Mouse (Mus musculus) neural tube, embryonic 13.5 days (tissue): ENCODE measurements at regions not wholly inside any gene's neighbourhood (a gene's known extent, or its start where the extent isn't known, plus 50 kb on each side); places are given as distances from the start of the nearest gene placed in this dataset.

Experiments
- ATAC-seq: fragments of 200-750 bp; cut with Nextera tagmentation; 2 replicates; pipeline ENCODE4 v1.8.0; 2017; ENCODE audit warnings: low read depth, mild to moderate bottlenecking, moderate TSS enrichment, moderate library complexity
- H3K27ac ChIP-seq: fragments of 300-500 bp; sonication (generic); replicated peaks from 2 replicates; pipeline ENCODE4 v1.5.1; 2015; ENCODE audit warnings: moderate library complexity, mild to moderate bottlenecking, inconsistent platforms
- H3K27me3 ChIP-seq: fragments of 300-500 bp; sonication (generic); 2 replicates; pipeline ENCODE4 v1.6.1; 2015; ENCODE audit warnings: mild to moderate bottlenecking, inconsistent platforms
- H3K36me3 ChIP-seq: fragments of 300-500 bp; sonication (generic); 2 replicates; pipeline ENCODE4 v1.6.1; 2015; ENCODE audit warnings: mild to moderate bottlenecking, inconsistent platforms
- H3K4me1 ChIP-seq: fragments of 300-500 bp; sonication (generic); replicated peaks from 2 replicates; pipeline ENCODE4 v1.6.1; 2015; ENCODE audit warnings: inconsistent platforms
- H3K4me2 ChIP-seq: fragments of 300-500 bp; sonication (generic); 2 replicates; pipeline ENCODE4 v1.6.1; 2015; ENCODE audit warnings: inconsistent platforms, mild to moderate bottlenecking, moderate library complexity
- H3K4me3 ChIP-seq: fragments of 300-500 bp; sonication (generic); 2 replicates; pipeline ENCODE4 v1.5.1; 2015; ENCODE audit warnings: mild to moderate bottlenecking, inconsistent platforms
- H3K9ac ChIP-seq: fragments of 300-500 bp; sonication (generic); 2 replicates; pipeline ENCODE4 v1.6.1; 2015; ENCODE audit warnings: moderate library complexity, mild to moderate bottlenecking, inconsistent platforms
- H3K9me3 ChIP-seq: fragments of 300-500 bp; sonication (generic); 2 replicates; pipeline ENCODE4 v1.6.1; 2016; ENCODE audit warnings: inconsistent platforms
- whole genome bisulfite sequencing: fragments of 180-500 bp; shearing (Covaris S2); methylation state at CpG from one replicate; pipeline ENCODE4 v1.1.7; 2015; 5-methylcytosine and 5-hydroxymethylcytosine counted together

DNA sequence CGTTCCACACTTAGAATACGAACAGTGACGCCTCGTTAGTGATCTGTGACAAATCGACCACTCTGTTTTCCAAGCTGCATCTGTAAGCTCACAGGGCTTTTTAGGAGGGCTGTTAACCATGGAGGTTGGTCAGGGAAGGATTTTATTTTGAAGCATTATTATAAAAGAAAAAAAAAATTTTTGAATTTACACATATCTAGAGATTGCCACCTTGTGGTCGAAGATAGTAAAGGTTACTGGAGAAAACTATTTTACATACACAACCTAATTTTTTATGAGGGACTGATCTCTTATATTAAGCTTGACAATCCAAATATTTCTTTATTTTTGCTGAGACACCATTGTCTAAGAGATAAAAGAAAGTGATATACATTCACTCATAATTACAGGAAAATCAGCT is 937.2 kb downstream of the Sorcs1 start:
- ATAC-seq, result no peak
- Histone ChIP-seq H3K27ac (no peak overlapping the region), H3K4me1 (peaks cover 11% of the 10 kb centered on the region), H3K9ac (no peak overlapping the region), H3K27me3 (no peaks in the 10 kb centered on the region), H3K9me3 (no peaks in the 10 kb centered on the region), H3K4me3 (no peak overlapping the region), H3K36me3 (no peaks in the 10 kb centered on the region), H3K4me2 (no peak overlapping the region)
- WGBS, result 75% methylated on average over 6 of the region's 6 CpGs

DNA sequence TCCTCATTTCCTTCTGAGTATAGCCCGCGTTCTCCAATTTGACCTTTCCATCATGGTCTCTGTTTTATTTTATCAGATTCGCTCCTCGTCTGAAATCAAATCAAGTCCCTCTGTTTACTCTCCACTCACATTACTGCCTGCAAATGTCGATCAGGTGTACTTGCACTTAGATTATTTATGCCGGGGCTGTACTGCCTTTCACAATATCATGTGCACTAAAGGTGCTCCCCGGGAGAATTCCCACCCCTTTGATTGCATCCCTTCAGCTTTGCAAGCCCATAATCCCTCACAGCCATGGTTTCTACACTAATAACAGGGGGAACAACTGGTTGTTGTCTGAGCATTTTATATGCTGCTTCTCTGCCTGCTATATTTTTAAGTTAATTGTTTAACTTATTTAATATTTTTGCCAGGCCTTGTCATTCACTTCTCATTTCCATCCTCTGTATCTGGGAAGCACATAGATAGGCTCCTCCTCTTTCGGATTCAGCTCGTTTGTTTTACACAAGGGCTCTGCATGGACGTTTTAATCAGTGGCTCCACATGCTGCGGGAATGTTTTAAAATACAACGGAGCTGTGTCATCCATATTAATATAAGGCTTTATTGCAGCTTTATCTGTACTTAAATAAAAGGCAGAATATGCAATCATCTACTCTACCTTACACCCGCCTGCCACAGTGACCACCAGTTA is 938.8 kb downstream of the Sorcs1 start:
- no peaks in the 10 kb centered on the region for H3K36me3 ChIP-seq
- H3K27me3 ChIP-seq, result no peaks in the 10 kb centered on the region
- H3K9me3 ChIP-seq, result no peaks in the 10 kb centered on the region
- ATAC-seq, result no peak
- no peak overlapping the region for H3K4me3 ChIP-seq
- no peak overlapping the region for H3K9ac ChIP-seq
- 50% methylated on average over 13 of the region's 13 CpGs for whole genome bisulfite sequencing
- H3K27ac ChIP-seq, result peak overlapping the region; percentile 52
- no peak overlapping the region for H3K4me2 ChIP-seq
- H3K4me1 ChIP-seq, result peaks cover 11% of the 10 kb centered on the region

DNA sequence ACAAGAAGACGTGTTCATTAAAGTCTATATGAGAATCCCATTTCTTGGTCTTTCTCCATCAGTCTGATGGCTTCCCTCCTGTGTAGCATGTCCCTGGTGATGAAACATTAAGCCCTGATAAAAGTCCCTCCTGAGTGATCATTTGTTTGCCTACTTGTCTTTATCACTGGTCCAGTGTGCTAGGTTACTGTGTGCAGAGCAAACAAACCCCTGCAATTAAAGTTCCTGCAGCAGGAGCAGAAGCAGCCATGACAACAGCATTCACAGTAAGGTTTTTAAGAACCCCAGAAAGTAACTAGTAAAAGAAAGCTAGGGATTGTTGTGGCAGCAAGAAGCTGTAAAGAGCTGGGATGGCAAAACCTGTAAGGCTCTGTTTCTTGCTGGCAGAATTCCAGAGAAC is 980.8 kb downstream of the Sorcs1 start:
- H3K4me1 ChIP-seq, result no peaks in the 10 kb centered on the region
- H3K9ac ChIP-seq, result no peak overlapping the region
- no peak overlapping the region for H3K27ac ChIP-seq
- no peak overlapping the region for H3K4me2 ChIP-seq
- H3K27me3 ChIP-seq, result no peaks in the 10 kb centered on the region
- WGBS, result 55% methylated on average over 1 of the region's 1 CpGs
- no peaks in the 10 kb centered on the region for H3K36me3 ChIP-seq
- ATAC-seq, result peak; percentile 47
- no peak overlapping the region for H3K4me3 ChIP-seq
- H3K9me3 ChIP-seq, result no peaks in the 10 kb centered on the region

DNA sequence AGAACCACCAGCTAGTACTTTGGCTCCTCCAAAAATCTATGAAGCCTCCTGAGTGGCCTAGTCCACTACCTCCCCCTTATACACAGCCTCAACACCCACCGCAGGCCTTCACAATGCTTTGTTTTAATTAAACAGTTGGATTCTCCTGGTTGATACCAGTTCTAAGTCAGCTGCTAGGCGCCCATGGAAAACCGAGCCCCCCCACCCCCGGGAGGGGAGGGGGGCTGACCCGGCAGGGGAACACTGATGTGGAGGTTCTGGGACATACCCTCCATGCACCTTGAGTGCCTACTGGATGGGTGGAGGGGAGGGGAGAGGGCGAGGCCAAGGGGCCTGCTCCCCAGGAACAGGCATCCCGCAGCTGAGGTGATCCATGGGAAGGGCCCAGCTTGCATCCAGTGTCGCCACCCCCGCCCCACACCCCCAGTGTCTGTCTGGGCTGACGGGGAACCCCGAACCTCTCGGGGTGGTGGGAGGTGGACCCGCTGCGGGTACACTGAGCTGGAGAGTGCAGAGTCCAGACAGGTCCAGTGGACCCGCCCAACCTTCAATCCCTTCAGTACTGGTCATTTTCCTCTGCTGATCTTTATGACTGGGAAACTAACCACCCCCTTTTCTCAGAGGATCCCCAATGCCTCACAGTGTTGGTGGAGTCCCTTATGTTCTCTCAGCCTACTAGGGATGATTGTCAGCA is 992.7 kb downstream of the Sorcs1 start:
- Histone ChIP-seq H3K36me3 (no peaks in the 10 kb centered on the region), H3K27ac (no peak overlapping the region), H3K9me3 (peaks cover 12% of the 10 kb centered on the region; the same call in 1 of the 2 replicates), H3K27me3 (no peaks in the 10 kb centered on the region), H3K9ac (no peak overlapping the region), H3K4me2 (no peak overlapping the region), H3K4me1 (peaks cover 5% of the 10 kb centered on the region), H3K4me3 (no peak overlapping the region)
- WGBS, result 87% methylated on average over 15 of the region's 15 CpGs
- no peak for ATAC-seq

DNA sequence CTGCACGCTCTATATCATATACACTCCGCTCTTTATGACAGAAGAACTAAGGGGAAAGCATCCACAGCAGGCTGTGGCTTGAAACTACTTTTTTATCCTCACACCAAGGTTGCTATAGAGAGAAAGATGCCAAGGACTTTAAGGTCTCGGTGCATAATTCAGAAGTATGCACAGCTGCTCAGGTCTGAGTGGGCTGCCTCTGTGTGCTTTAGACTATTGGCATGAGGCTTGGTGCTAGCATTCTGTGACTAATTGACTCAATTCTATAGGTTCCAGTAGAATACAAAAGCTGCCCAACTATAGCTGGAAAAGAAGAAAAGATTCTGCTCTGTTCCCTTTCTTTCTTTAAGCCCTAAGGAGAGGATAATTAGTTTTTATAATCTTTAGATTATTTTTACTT is 997.2 kb downstream of the Sorcs1 start:
- Histone ChIP-seq H3K4me3 (no peak overlapping the region), H3K9ac (no peak overlapping the region), H3K36me3 (no peaks in the 10 kb centered on the region), H3K27me3 (no peaks in the 10 kb centered on the region), H3K9me3 (peaks cover 12% of the 10 kb centered on the region; the same call in 1 of the 2 replicates), H3K4me2 (no peak overlapping the region), H3K4me1 (peaks cover 5% of the 10 kb centered on the region), H3K27ac (no peak overlapping the region)
- WGBS, result 34% methylated on average over 3 of the region's 3 CpGs
- no peak for ATAC-seq

DNA sequence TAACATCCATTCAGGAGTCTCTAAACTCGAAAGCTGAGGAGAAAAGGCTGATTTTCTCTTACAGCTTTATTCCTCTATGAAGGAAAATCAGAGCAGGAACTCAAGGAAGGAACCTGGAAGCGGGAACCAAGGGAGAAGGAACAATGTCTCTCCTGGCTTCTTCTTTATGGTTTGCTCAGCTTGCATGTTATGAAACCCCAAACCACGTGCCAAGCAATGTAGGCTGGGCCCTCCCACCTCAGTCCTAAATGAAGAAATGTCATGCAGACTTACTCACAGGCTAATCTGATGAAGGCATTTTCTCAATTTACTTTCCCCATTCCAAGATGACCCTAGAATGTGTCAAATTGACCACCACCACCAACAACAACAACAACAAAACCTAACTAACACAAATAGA is 998.4 kb downstream of the Sorcs1 start:
- Histone ChIP-seq H3K9ac (no peak overlapping the region), H3K4me3 (no peak overlapping the region), H3K36me3 (no peaks in the 10 kb centered on the region), H3K9me3 (peaks cover 5% of the 10 kb centered on the region; the same call in 1 of the 2 replicates), H3K4me2 (no peak overlapping the region), H3K27ac (no peak overlapping the region), H3K27me3 (no peaks in the 10 kb centered on the region), H3K4me1 (peaks cover 5% of the 10 kb centered on the region)
- no peak for ATAC-seq
- 87% methylated on average over 3 of the region's 3 CpGs for WGBS

DNA sequence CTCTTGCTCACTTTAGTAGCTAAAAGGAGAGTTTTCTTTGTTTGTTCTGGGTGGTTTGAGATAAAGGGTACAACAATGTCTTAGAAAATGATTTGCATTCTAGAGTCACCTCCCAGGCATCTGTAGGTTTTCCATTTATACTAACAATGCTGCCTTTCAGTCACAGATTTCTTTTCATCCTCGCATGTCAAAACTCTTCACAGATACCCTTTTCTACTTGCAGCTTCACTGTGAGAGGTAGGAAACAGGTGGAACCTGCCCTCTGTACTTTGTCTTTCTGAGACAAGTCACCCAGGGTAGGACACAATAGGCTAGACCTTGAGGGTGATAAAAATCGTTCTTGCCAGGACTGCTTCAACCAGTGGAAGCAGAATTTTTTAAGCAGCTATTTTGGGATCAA is 1002.5 kb downstream of the Sorcs1 start:
- Histone ChIP-seq H3K9me3 (no peaks in the 10 kb centered on the region), H3K4me2 (no peak overlapping the region), H3K4me1 (peaks cover 2% of the 10 kb centered on the region), H3K4me3 (no peak overlapping the region), H3K36me3 (no peaks in the 10 kb centered on the region), H3K27ac (no peak overlapping the region), H3K27me3 (no peaks in the 10 kb centered on the region), H3K9ac (no peak overlapping the region)
- no peak for ATAC-seq
- 20% methylated on average over 2 of the region's 2 CpGs for WGBS

DNA sequence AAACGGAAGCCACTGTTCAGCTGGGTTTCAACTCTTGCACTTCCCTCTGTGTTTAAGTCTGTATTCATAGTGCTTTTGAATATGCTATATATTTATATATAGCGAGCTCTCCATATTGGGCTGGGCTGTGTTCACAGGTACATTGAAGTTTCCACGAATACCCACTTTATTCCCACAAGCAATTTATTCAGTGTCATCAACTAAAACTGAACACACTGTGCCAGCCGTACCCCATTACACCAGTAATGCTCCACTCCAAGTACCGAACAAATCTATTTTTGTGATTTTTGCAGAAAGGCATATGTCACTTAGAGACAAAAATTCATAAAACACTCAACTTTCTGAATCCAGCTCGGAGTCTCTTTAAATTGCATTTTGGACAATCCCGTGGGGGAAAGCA is 1048.5 kb downstream of the Sorcs1 start:
- Histone ChIP-seq H3K4me1 (no peaks in the 10 kb centered on the region), H3K4me3 (no peak overlapping the region), H3K27me3 (no peaks in the 10 kb centered on the region), H3K4me2 (no peak overlapping the region), H3K9me3 (no peaks in the 10 kb centered on the region), H3K36me3 (no peaks in the 10 kb centered on the region), H3K9ac (no peak overlapping the region), H3K27ac (no peak overlapping the region)
- no peak for ATAC-seq
- WGBS, result 80% methylated on average over 7 of the region's 7 CpGs

DNA sequence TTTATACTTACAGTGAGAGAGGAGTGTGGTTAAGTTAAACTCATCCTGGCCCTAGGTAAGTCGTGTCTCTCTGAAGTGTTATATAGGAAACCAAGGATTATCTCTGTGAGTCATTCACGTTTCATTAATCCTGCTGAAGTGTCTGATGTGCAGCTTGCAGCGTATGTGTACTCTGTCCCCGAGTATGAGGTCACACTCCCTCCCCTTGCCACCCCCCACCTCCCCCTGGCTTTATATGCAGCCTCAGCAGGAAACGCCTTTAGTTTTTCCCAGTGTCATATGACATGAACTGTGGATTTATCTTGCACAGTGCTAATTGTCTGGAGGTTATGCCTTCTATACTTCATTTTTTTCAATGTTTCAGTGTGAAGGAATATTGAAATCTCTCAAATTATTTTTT is 1058.5 kb downstream of the Sorcs1 start:
- Histone ChIP-seq H3K9ac (no peak overlapping the region), H3K36me3 (no peaks in the 10 kb centered on the region), H3K4me3 (no peak overlapping the region), H3K27me3 (no peaks in the 10 kb centered on the region), H3K4me1 (no peaks in the 10 kb centered on the region), H3K9me3 (no peaks in the 10 kb centered on the region), H3K27ac (no peak overlapping the region), H3K4me2 (no peak overlapping the region)
- WGBS, result 54% methylated on average over 5 of the region's 5 CpGs
- no peak for ATAC-seq

DNA sequence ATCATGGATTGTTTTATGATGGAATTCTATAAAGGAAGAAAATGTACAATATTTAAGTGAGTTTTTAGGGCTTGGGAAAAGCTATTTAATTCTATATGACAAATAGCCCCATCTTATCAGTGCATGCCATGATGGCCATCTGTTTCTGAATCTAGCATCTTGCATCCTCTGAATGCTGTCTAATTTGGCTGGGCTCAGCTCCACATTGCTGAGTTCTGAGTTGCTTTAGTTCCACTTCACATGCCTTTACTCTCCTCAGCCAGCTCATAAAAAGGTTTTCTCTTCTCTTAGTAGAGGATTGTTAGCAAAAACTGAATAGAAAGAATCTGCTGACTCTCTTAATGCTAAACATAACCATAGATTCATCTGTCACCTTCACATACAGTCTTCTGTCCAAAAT is 1063.4 kb downstream of the Sorcs1 start:
- ATAC-seq, result no peak
- H3K4me3 ChIP-seq, result no peak overlapping the region
- no peaks in the 10 kb centered on the region for H3K27me3 ChIP-seq
- no peaks in the 10 kb centered on the region for H3K4me1 ChIP-seq
- no peak overlapping the region for H3K27ac ChIP-seq
- H3K36me3 ChIP-seq, result no peaks in the 10 kb centered on the region
- no peak overlapping the region for H3K9ac ChIP-seq
- H3K9me3 ChIP-seq, result no peaks in the 10 kb centered on the region
- H3K4me2 ChIP-seq, result no peak overlapping the region
